Mouse (Mus musculus): ENCODE data around the gene Ect2l. TPM values are rescaled to one million over a fixed set of nuclear protein-coding genes. Genes with fewer than 3 reads are reported as not detected.

Gene Ect2l
- polyA plus RNA-seq, 1 experiment from 2014 or later: 0.25 TPM

GRCm38 (mm10) chr10:18198286-18199015, 12.2 kb downstream of the Ect2l start:
- WGBS: 85% methylated on average over 5 of the region's 5 CpGs
- Histone ChIP-seq H3K4me2 (ENCODE audit: low read length) (no peak overlapping the region), H3K36me3 (ENCODE audit: control insufficient read depth, insufficient read depth, low read length) (no peaks in the 10 kb centered on the region), H3K27ac (replicated peaks; ENCODE audit: low read depth, low read length) (no peak overlapping the region), H3K4me3 (replicated peaks; ENCODE audit: low read depth, low read length) (no peak overlapping the region), H3K9me3 (ENCODE audit: control insufficient read depth, low read length) (no peaks in the 10 kb centered on the region), H3K9ac (replicated peaks; ENCODE audit: low read length) (no peak overlapping the region), H3K27me3 (ENCODE audit: control insufficient read depth, insufficient read depth, low read length) (no peaks in the 10 kb centered on the region), H3K4me1 (ENCODE audit: control insufficient read depth, insufficient read depth, low read length) (peaks cover 5% of the 10 kb centered on the region; the same call in 1 of the 2 replicates)
- DNase-seq (no peak), ATAC-seq (ENCODE audit: low FRiP score, low TSS enrichment) (no peak)

- H3K4me1 ChIP-seq (ENCODE audit: control insufficient read depth, insufficient read depth, low read length): peaks cover 5% of the 10 kb centered on the region; the same call in 1 of the 2 replicates
- H3K4me3 ChIP-seq (replicated peaks; ENCODE audit: low read depth, low read length): no peak overlapping the region
- H3K27me3 ChIP-seq (ENCODE audit: control insufficient read depth, insufficient read depth, low read length): no peaks in the 10 kb centered on the region
- no peak for ATAC-seq (ENCODE audit: low FRiP score, low TSS enrichment)
- H3K9me3 ChIP-seq (ENCODE audit: control insufficient read depth, low read length): no peaks in the 10 kb centered on the region
- H3K36me3 ChIP-seq (ENCODE audit: control insufficient read depth, insufficient read depth, low read length): no peaks in the 10 kb centered on the region
- DNase-seq: peak; percentile 91
- WGBS: 61% methylated on average over 14 of the region's 14 CpGs
- H3K9ac ChIP-seq (replicated peaks; ENCODE audit: low read length): no peak overlapping the region
- peak overlapping the region; percentile 33 for H3K4me2 ChIP-seq (ENCODE audit: low read length)
- no peak overlapping the region for H3K27ac ChIP-seq (replicated peaks; ENCODE audit: low read depth, low read length)
Observed at GRCm38 (mm10) chr10:18197206-18197979, 13.3 kb downstream of the Ect2l start.

GRCm38 (mm10) chr10:18194737-18195141, 16.0 kb downstream of the Ect2l start:
- no peak for ATAC-seq (ENCODE audit: low FRiP score, low TSS enrichment)
- Histone ChIP-seq H3K4me1 (ENCODE audit: control insufficient read depth, insufficient read depth, low read length) (no peaks in the 10 kb centered on the region), H3K36me3 (ENCODE audit: control insufficient read depth, insufficient read depth, low read length) (no peaks in the 10 kb centered on the region), H3K27me3 (ENCODE audit: control insufficient read depth, insufficient read depth, low read length) (no peaks in the 10 kb centered on the region), H3K4me3 (replicated peaks; ENCODE audit: low read depth, low read length) (no peak overlapping the region), H3K9me3 (ENCODE audit: control insufficient read depth, low read length) (no peaks in the 10 kb centered on the region), H3K9ac (replicated peaks; ENCODE audit: low read length) (no peak overlapping the region), H3K27ac (replicated peaks; ENCODE audit: low read depth, low read length) (no peak overlapping the region), H3K4me2 (ENCODE audit: low read length) (no peak overlapping the region)
- DNase-seq: no peak
- WGBS: 77% methylated on average over 14 of the region's 14 CpGs

GRCm38 (mm10) chr10:18194156-18194555, 16.5 kb downstream of the Ect2l start:
- ATAC-seq (ENCODE audit: low FRiP score, low TSS enrichment): no peak
- Histone ChIP-seq H3K4me1 (ENCODE audit: control insufficient read depth, insufficient read depth, low read length) (no peaks in the 10 kb centered on the region), H3K9ac (replicated peaks; ENCODE audit: low read length) (no peak overlapping the region), H3K4me3 (replicated peaks; ENCODE audit: low read depth, low read length) (no peak overlapping the region), H3K9me3 (ENCODE audit: control insufficient read depth, low read length) (no peaks in the 10 kb centered on the region), H3K27me3 (ENCODE audit: control insufficient read depth, insufficient read depth, low read length) (no peaks in the 10 kb centered on the region), H3K36me3 (ENCODE audit: control insufficient read depth, insufficient read depth, low read length) (no peaks in the 10 kb centered on the region), H3K4me2 (ENCODE audit: low read length) (no peak overlapping the region), H3K27ac (replicated peaks; ENCODE audit: low read depth, low read length) (no peak overlapping the region)
- DNase-seq: no peak
- WGBS: 88% methylated on average over 11 of the region's 11 CpGs

- Histone ChIP-seq H3K4me3 (replicated peaks; ENCODE audit: low read depth, low read length) (no peak overlapping the region), H3K36me3 (ENCODE audit: control insufficient read depth, insufficient read depth, low read length) (no peaks in the 10 kb centered on the region), H3K9ac (replicated peaks; ENCODE audit: low read length) (no peak overlapping the region), H3K4me1 (ENCODE audit: control insufficient read depth, insufficient read depth, low read length) (no peaks in the 10 kb centered on the region), H3K4me2 (ENCODE audit: low read length) (no peak overlapping the region), H3K27ac (replicated peaks; ENCODE audit: low read depth, low read length) (no peak overlapping the region), H3K9me3 (ENCODE audit: control insufficient read depth, low read length) (no peaks in the 10 kb centered on the region), H3K27me3 (ENCODE audit: control insufficient read depth, insufficient read depth, low read length) (no peaks in the 10 kb centered on the region)
- DNase-seq: no peak
- 90% methylated on average over 11 of the region's 11 CpGs for WGBS
- ATAC-seq (ENCODE audit: low FRiP score, low TSS enrichment): no peak
Observed at GRCm38 (mm10) chr10:18193221-18193620, 17.5 kb downstream of the Ect2l start.

- no peak for DNase-seq
- Histone ChIP-seq H3K27ac (replicated peaks; ENCODE audit: low read depth, low read length) (no peak overlapping the region), H3K9ac (replicated peaks; ENCODE audit: low read length) (no peak overlapping the region), H3K4me1 (ENCODE audit: control insufficient read depth, insufficient read depth, low read length) (no peaks in the 10 kb centered on the region), H3K4me3 (replicated peaks; ENCODE audit: low read depth, low read length) (no peak overlapping the region), H3K4me2 (ENCODE audit: low read length) (no peak overlapping the region), H3K9me3 (ENCODE audit: control insufficient read depth, low read length) (no peaks in the 10 kb centered on the region), H3K27me3 (ENCODE audit: control insufficient read depth, insufficient read depth, low read length) (no peaks in the 10 kb centered on the region), H3K36me3 (ENCODE audit: control insufficient read depth, insufficient read depth, low read length) (no peaks in the 10 kb centered on the region)
- 86% methylated on average over 8 of the region's 8 CpGs for WGBS
- no peak for ATAC-seq (ENCODE audit: low FRiP score, low TSS enrichment)
Observed at GRCm38 (mm10) chr10:18191706-18192105, 19.0 kb downstream of the Ect2l start.

GRCm38 (mm10) chr10:18189498-18189897, 21.2 kb downstream of the Ect2l start:
- no peak for ATAC-seq (ENCODE audit: low FRiP score, low TSS enrichment)
- Histone ChIP-seq H3K9ac (replicated peaks; ENCODE audit: low read length) (no peak overlapping the region), H3K4me1 (ENCODE audit: control insufficient read depth, insufficient read depth, low read length) (no peaks in the 10 kb centered on the region), H3K4me3 (replicated peaks; ENCODE audit: low read depth, low read length) (no peak overlapping the region), H3K9me3 (ENCODE audit: control insufficient read depth, low read length) (no peaks in the 10 kb centered on the region), H3K27me3 (ENCODE audit: control insufficient read depth, insufficient read depth, low read length) (no peaks in the 10 kb centered on the region), H3K27ac (replicated peaks; ENCODE audit: low read depth, low read length) (no peak overlapping the region), H3K36me3 (ENCODE audit: control insufficient read depth, insufficient read depth, low read length) (no peaks in the 10 kb centered on the region), H3K4me2 (ENCODE audit: low read length) (no peak overlapping the region)
- WGBS: 87% methylated on average over 4 of the region's 4 CpGs
- DNase-seq: no peak

- Histone ChIP-seq H3K4me2 (ENCODE audit: low read length) (no peak overlapping the region), H3K4me1 (ENCODE audit: control insufficient read depth, insufficient read depth, low read length) (no peaks in the 10 kb centered on the region), H3K9me3 (ENCODE audit: control insufficient read depth, low read length) (no peaks in the 10 kb centered on the region), H3K4me3 (replicated peaks; ENCODE audit: low read depth, low read length) (no peak overlapping the region), H3K36me3 (ENCODE audit: control insufficient read depth, insufficient read depth, low read length) (no peaks in the 10 kb centered on the region), H3K9ac (replicated peaks; ENCODE audit: low read length) (no peak overlapping the region), H3K27me3 (ENCODE audit: control insufficient read depth, insufficient read depth, low read length) (no peaks in the 10 kb centered on the region), H3K27ac (replicated peaks; ENCODE audit: low read depth, low read length) (no peak overlapping the region)
- WGBS: 92% methylated on average over 6 of the region's 6 CpGs
- DNase-seq: no peak
- no peak for ATAC-seq (ENCODE audit: low FRiP score, low TSS enrichment)
Observed at GRCm38 (mm10) chr10:18188564-18188963, 22.1 kb downstream of the Ect2l start.

GRCm38 (mm10) chr10:18182246-18182645, 28.4 kb downstream of the Ect2l start:
- ATAC-seq (ENCODE audit: low FRiP score, low TSS enrichment) (no peak), DNase-seq (no peak)
- Histone ChIP-seq H3K4me1 (ENCODE audit: control insufficient read depth, insufficient read depth, low read length) (no peaks in the 10 kb centered on the region), H3K9ac (replicated peaks; ENCODE audit: low read length) (no peak overlapping the region), H3K27ac (replicated peaks; ENCODE audit: low read depth, low read length) (no peak overlapping the region), H3K9me3 (ENCODE audit: control insufficient read depth, low read length) (no peaks in the 10 kb centered on the region), H3K27me3 (ENCODE audit: control insufficient read depth, insufficient read depth, low read length) (no peaks in the 10 kb centered on the region), H3K36me3 (ENCODE audit: control insufficient read depth, insufficient read depth, low read length) (no peaks in the 10 kb centered on the region), H3K4me2 (ENCODE audit: low read length) (no peak overlapping the region), H3K4me3 (replicated peaks; ENCODE audit: low read depth, low read length) (no peak overlapping the region)
- WGBS: 77% methylated on average over 5 of the region's 5 CpGs

Measured in midbrain, embryonic 14.5 days (tissue).